Comparison of ENCODE assay signal across 8 mouse cellular contexts in the genomic region with DNA sequence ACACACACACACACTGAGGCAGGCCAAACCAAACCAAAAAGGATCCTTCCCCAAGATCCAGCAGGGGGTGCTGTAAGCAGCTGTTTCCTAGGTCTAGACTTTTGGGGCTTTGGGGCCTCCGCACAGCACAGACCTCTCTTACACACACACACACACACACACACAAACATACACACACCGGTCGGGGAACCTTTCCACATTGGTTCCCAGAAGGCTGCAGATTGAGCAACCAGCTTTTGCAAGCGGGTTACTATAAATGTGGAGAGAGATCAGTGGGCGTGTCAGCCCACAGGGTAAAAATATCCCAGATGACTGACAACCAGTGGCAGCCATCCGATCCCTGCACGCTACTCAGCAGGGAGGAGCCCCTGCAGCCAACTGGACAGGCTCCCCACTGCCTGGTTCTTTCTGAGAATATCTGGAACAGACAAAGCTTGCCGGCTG.
A peak's percentile ranks its signal among the peaks of the same experiment; 100 is the strongest.
DNase-seq lines count a peak whose midpoint lies in the region; ATAC-seq lines count a peak whose summit lies in the region.

No protein-coding gene starts in this region.

- ATAC-seq in midbrain, embryonic 15.5 days (replicated peaks), result no peak

- no peak overlapping the region for H3K9ac ChIP-seq in midbrain, embryonic 15.5 days

- peaks cover 21% of the 10 kb centered on the region for H3K4me1 ChIP-seq in midbrain, embryonic 10.5 days
- peaks cover 10% of the 10 kb centered on the region for H3K4me1 ChIP-seq in midbrain, embryonic 15.5 days

- no peaks in the 10 kb centered on the region; the same call in 1 of the 2 replicates for H3K27me3 ChIP-seq in midbrain, embryonic 10.5 days (ENCODE audit: low read depth, poor library complexity, severe bottlenecking)
- no peaks in the 10 kb centered on the region for H3K27me3 ChIP-seq in midbrain, embryonic 15.5 days (replicated peaks)

- 43% methylated on average over 8 of the region's 8 CpGs for WGBS in midbrain, embryonic 10.5 days
- 21% methylated on average over 8 of the region's 8 CpGs for WGBS in midbrain, embryonic 15.5 days

- H3K9me3 ChIP-seq in midbrain, embryonic 10.5 days (replicated peaks), result no peaks in the 10 kb centered on the region
- H3K9me3 ChIP-seq in midbrain, embryonic 15.5 days, result no peaks in the 10 kb centered on the region

- DNase-seq in midbrain, embryonic 10.5 days (ENCODE audit: low spot score), result peak; percentile 44
- peak; percentile 59 to 60 for DNase-seq in cerebellum, adult 18-20 months
- peak; percentile 39 to 69 for DNase-seq in frontal cortex, adult 2 months (ENCODE audit: extremely low spot score in 1 of 2, low spot score in 1 of 2)
- DNase-seq in heart, postnatal 4 days, result peak; percentile 84
- DNase-seq in left cerebral cortex, adult 11 months (ENCODE audit: low spot score), result peak; percentile 51
- DNase-seq in lung, postnatal 36 days, result peak; percentile 92
- DNase-seq in spleen, postnatal 36 days (ENCODE audit: low spot score in 2 of 2), result peak; percentile 36 to 56

- 0 out of 2 replicates have a peak, but pooled peaks cover 9% of the 10 kb centered on the region for H3K36me3 ChIP-seq in midbrain, embryonic 10.5 days
- H3K36me3 ChIP-seq in midbrain, embryonic 15.5 days (replicated peaks), result no peaks in the 10 kb centered on the region

- no peak overlapping the region for H3K27ac ChIP-seq in midbrain, embryonic 10.5 days (replicated peaks)
- H3K27ac ChIP-seq in midbrain, embryonic 15.5 days, result no peak overlapping the region

- H3K4me2 ChIP-seq in midbrain, embryonic 15.5 days, result no peak overlapping the region

- H3K4me3 ChIP-seq in midbrain, embryonic 10.5 days, result no peak overlapping the region
- no peak overlapping the region for H3K4me3 ChIP-seq in midbrain, embryonic 15.5 days
